Mouse (Mus musculus) gastrocnemius, postnatal 25 days (tissue): ENCODE results near the gene Ppid. TPM values are rescaled to one million over a fixed set of nuclear protein-coding genes. Genes with fewer than 3 reads are reported as not detected.

Source experiments
- total RNA-seq, 2 experiments: library from RNA; stranded (reverse); gene quantifications; 1 replicate in 1 of 2; 2 replicates in 1 of 2; pipeline ENCODE4 v1.2.3; 2021

The Ppid gene
- total RNA-seq, 2 experiments from 2014 or later = 34.6 to 42.5 TPM

Other genes starting within 250 kb of the Ppid start
- gene Fnip2, start 23.5 kb upstream of the Ppid start, total RNA-seq = 1 to 10 TPM; 3.9 to 4.4 TPM
- 1 to 10 TPM; 1.2 to 1.4 TPM for gene 4930579G24Rik, start 37.7 kb downstream of the Ppid start, total RNA-seq
- 100 to 1,000 TPM; 106 to 115 TPM for gene Etfdh, start 38.2 kb downstream of the Ppid start, total RNA-seq
- not detected for gene Rxfp1, start 146.5 kb downstream of the Ppid start, total RNA-seq